Mouse (Mus musculus) MEL (cell line): ENCODE measurements at regions not wholly inside any gene's neighbourhood (a gene's known extent, or its start where the extent isn't known, plus 50 kb on each side); places are given as distances from the start of the nearest gene placed in this dataset.

Experiments used
- CTCF ChIP-seq, 3 experiments: IDR thresholded peaks in 2 of 3; conservative IDR thresholded peaks in 1 of 3; 2 replicates each; pipeline ENCODE4 v1.5.1; 2011 to 2012; ENCODE audit warnings: low read length in 3 of 3, low read depth in 2 of 3, mild to moderate bottlenecking in 2 of 3, improper control_type of control experiment in 1 of 3, inconsistent platforms in 1 of 3, mixed read lengths in 1 of 3, moderate library complexity in 1 of 3; ENCODE audit not compliant: control insufficient read depth in 1 of 3, insufficient read depth in 1 of 3, poor library complexity in 1 of 3, severe bottlenecking in 1 of 3
- EP300 ChIP-seq, 2 experiments: IDR thresholded peaks; 2 replicates each; pipeline ENCODE4 v1.6.1; 2011; ENCODE audit warnings: improper control_type of control experiment in 2 of 2, low read length in 2 of 2, low read depth in 1 of 2, mild to moderate bottlenecking in 1 of 2

DNA sequence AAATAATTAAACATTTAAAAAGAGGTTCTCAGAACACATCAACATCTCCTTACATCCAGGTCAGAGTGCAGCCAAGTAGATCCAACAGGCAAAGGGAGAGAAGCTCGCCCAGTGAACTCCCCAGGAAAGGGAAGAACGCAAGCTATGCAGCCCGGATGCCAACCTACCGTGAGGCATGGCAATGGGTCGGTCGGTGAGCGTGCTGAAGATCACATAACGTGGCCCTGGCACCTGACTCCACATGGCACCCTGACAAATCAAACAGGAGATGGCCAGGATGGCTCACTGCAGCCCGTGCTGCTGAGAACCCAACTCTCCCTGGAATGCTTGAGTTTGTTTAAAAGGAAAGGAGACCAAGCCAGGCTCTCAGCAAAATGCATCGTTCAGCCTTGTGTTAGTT is 156.0 kb downstream of the Sox9 start:
- TF ChIP-seq EP300 (IDR thresholded peaks at IDR 0.05; ENCODE audit: low read depth in 1 of 2, low read length in 2 of 2) (no peak), CTCF (IDR thresholded peaks at IDR 0.05 in 2 of 3, conservative IDR thresholded peaks at IDR 0.05 in 1 of 3; ENCODE audit: control insufficient read depth in 1 of 3, insufficient read depth in 1 of 3, low read depth in 2 of 3, low read length in 3 of 3, poor library complexity in 1 of 3, severe bottlenecking in 1 of 3) (no peak)
